Mouse (Mus musculus): Measurements from ENCODE around the gene Rassf7. TPM values are rescaled to one million over a fixed set of nuclear protein-coding genes. Genes with fewer than 3 reads are reported as not detected.

Rassf7 gene
- polyA plus RNA-seq, 1 experiment from 2014 or later = 38.8 TPM

DNA sequence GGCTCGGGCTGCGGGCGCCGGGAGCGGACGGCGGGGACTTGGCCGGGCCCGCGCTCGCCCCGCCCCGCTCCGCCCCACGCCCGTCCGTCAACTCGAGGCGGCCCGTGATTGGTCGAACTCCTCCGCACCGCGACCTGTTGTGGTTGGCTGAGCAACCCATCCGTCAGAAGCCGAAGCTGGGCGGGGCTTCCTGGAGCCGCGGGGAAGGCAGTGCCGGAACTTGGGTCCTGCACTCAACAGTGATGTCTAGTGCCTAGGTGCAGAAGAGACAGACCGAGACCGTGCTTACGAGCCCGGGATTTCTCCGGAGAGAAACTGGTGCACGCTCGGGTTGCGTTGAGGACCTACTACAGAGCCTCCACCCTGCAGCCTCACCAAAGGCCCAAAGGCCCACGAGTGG lies 21.7 kb upstream of the Rassf7 start, which contains the start of the genes Hras and Lrrc56:
TSS of gene Hras (minus strand) at position 58 of the 400 bp plus-strand sequence.
TSS of gene Lrrc56 (plus strand) at position 210 of the 400 bp plus-strand sequence.
- Histone ChIP-seq H3K9me3 (ENCODE audit: control insufficient read depth, low read length) (no peaks in the 10 kb centered on the region), H3K27me3 (ENCODE audit: control insufficient read depth, insufficient read depth, low read length) (no peaks in the 10 kb centered on the region), H3K36me3 (ENCODE audit: control insufficient read depth, insufficient read depth, low read length) (peaks cover 18% of the 10 kb centered on the region), H3K4me3 (ENCODE audit: low read depth, low read length) (peak within 1 kb of the TSS; percentile 89), H3K4me1 (ENCODE audit: control insufficient read depth, insufficient read depth, low read length) (peaks cover 8% of the 10 kb centered on the region), H3K9ac (ENCODE audit: low read length) (peak within 1 kb of the TSS; percentile 85), H3K27ac (replicated peaks; ENCODE audit: low read depth, low read length) (peak within 1 kb of the TSS; percentile 33; the same call in 1 of the 2 replicates), H3K4me2 (ENCODE audit: low read depth, severe bottlenecking) (peak within 1 kb of the TSS; percentile 92)
- ATAC-seq (ENCODE audit: insufficient number of reproducible peaks, low FRiP score, low TSS enrichment, low read depth) = peak; percentile 86
- DNase-seq (ENCODE audit: low spot score) = peak; percentile 99
- under 1% methylated on average over 37 of the region's 39 CpGs for WGBS

DNA sequence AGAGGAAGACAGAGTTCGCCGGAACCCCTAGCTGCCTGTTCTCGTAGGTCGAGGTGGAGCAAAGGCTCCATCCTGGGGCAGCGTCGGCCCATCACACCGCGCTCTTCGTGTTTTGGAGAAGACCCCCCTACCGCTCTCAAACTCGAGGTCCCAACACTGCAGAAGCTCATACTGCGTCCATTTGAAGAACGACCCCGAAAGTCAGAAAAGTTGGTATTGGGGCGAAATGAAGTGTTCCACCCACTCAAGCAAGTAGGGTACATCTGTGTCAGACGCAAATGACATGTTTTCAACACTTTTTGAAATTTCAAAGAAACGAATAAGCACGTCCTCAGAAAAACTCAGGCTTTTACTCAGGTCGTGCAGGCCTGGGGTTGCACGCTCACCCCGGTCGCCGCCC lies 21.3 kb upstream of the Rassf7 start:
- DNase-seq (ENCODE audit: low spot score) (no peak), ATAC-seq (ENCODE audit: insufficient number of reproducible peaks, low FRiP score, low TSS enrichment, low read depth) (no peak)
- Histone ChIP-seq H3K36me3 (ENCODE audit: control insufficient read depth, insufficient read depth, low read length) (peaks cover 18% of the 10 kb centered on the region), H3K4me3 (ENCODE audit: low read depth, low read length) (peak overlapping the region; percentile 89), H3K27me3 (ENCODE audit: control insufficient read depth, insufficient read depth, low read length) (no peaks in the 10 kb centered on the region), H3K4me1 (ENCODE audit: control insufficient read depth, insufficient read depth, low read length) (peaks cover 8% of the 10 kb centered on the region), H3K4me2 (ENCODE audit: low read depth, severe bottlenecking) (peak overlapping the region; percentile 92), H3K9ac (ENCODE audit: low read length) (peak overlapping the region; percentile 32; the same call in 1 of the 2 replicates), H3K9me3 (ENCODE audit: control insufficient read depth, low read length) (no peaks in the 10 kb centered on the region), H3K27ac (replicated peaks; ENCODE audit: low read depth, low read length) (no peak overlapping the region; the same call in 1 of the 2 replicates)
- under 1% methylated on average over 23 of the region's 23 CpGs for WGBS

DNA sequence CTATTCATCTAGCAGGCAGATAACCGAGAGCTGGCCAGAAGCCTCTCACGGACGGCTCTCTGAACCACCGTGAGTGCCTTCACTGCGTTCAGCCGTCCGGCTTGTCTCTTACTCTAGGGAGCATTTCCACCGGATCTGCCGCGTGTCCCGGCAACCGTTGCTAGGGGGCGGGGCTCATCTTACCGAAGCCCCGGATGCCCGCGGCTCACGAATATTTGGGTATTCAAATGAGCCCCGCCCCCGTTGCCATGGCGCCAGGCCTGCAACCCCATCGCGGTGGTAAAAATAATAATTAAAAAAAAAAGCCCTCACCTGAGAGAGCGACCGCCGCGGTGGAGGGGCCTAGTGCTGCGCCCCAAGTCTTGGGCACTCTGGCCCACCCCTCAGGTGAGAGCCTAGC lies 20.8 kb upstream of the Rassf7 start:
- H3K4me1 ChIP-seq (ENCODE audit: control insufficient read depth, insufficient read depth, low read length) = peaks cover 8% of the 10 kb centered on the region
- H3K9ac ChIP-seq (ENCODE audit: low read length) = peak overlapping the region; percentile 32; the same call in 1 of the 2 replicates
- H3K27ac ChIP-seq (replicated peaks; ENCODE audit: low read depth, low read length) = no peak overlapping the region; the same call in none of the 2 replicates
- peak; percentile 32; the same call in 1 of the 2 replicates for ATAC-seq (ENCODE audit: insufficient number of reproducible peaks, low FRiP score, low TSS enrichment, low read depth)
- WGBS = under 1% methylated on average over 28 of the region's 28 CpGs
- peak overlapping the region; percentile 92 for H3K4me2 ChIP-seq (ENCODE audit: low read depth, severe bottlenecking)
- no peaks in the 10 kb centered on the region for H3K9me3 ChIP-seq (ENCODE audit: control insufficient read depth, low read length)
- H3K27me3 ChIP-seq (ENCODE audit: control insufficient read depth, insufficient read depth, low read length) = no peaks in the 10 kb centered on the region
- peaks cover 16% of the 10 kb centered on the region for H3K36me3 ChIP-seq (ENCODE audit: control insufficient read depth, insufficient read depth, low read length)
- peak overlapping the region; percentile 89 for H3K4me3 ChIP-seq (ENCODE audit: low read depth, low read length)
- peak; percentile 98 for DNase-seq (ENCODE audit: low spot score)

DNA sequence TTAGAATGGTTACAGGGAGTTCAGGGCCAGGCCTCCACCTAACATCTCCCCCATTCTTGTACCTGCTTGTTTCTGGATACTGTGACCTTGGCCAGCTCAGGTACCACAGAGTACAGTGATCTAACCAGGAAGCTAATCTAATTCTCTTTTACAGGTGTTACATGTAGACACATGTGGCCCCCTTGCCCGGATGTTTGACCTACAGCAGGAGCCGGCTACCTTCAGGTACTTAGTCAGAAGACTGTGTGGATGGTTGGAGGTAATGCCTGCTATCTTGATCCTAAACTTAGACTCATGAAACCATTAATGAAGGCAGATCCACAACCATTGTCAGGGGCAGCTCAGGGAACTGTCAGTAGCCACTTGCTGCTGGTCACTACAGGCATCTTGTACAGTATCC lies 19.9 kb upstream of the Rassf7 start:
- Histone ChIP-seq H3K4me1 (ENCODE audit: control insufficient read depth, insufficient read depth, low read length) (peaks cover 8% of the 10 kb centered on the region), H3K27me3 (ENCODE audit: control insufficient read depth, insufficient read depth, low read length) (no peaks in the 10 kb centered on the region), H3K4me3 (ENCODE audit: low read depth, low read length) (no peak overlapping the region), H3K9me3 (ENCODE audit: control insufficient read depth, low read length) (no peaks in the 10 kb centered on the region), H3K9ac (ENCODE audit: low read length) (no peak overlapping the region), H3K27ac (replicated peaks; ENCODE audit: low read depth, low read length) (no peak overlapping the region), H3K4me2 (ENCODE audit: low read depth, severe bottlenecking) (peak overlapping the region; percentile 92; the same call in 1 of the 2 replicates), H3K36me3 (ENCODE audit: control insufficient read depth, insufficient read depth, low read length) (peaks cover 8% of the 10 kb centered on the region)
- 97% methylated on average over 2 of the region's 2 CpGs for WGBS
- DNase-seq (ENCODE audit: low spot score) (no peak), ATAC-seq (ENCODE audit: insufficient number of reproducible peaks, low FRiP score, low TSS enrichment, low read depth) (no peak)

DNA sequence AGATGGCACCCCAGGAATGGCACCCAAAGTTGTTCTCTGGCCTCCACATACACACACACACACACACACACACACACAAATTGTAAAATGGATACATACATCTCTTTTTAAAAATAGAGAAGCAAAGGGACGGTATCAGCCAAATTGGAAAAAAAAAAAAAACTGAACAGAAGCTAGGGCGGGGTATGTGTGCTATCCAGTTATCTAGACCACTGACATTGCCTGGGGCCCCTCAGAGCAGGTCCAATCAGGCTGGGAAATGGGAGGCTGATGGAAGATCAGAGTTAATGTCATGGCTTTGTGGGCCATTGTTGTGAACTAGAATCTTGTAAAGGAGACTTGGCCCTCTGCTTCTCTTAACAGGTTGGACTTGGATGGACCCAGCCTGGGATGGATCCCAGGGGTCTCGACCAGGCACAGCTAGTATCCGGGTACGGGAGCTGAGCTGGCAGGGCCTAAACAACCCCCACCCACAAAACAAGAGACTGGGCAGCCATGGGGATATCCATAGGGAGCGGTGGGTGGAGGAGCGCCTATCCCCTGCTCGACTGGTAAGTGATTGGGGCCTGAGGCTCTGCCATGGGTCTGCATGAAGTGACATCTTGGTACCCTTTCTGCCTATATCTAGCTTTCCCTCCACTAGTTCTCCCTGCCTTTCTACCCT lies 18.9 kb upstream of the Rassf7 start:
- no peak overlapping the region for H3K27ac ChIP-seq (replicated peaks; ENCODE audit: low read depth, low read length)
- no peak overlapping the region for H3K4me3 ChIP-seq (ENCODE audit: low read depth, low read length)
- H3K4me1 ChIP-seq (ENCODE audit: control insufficient read depth, insufficient read depth, low read length) = peaks cover 8% of the 10 kb centered on the region
- 86% methylated on average over 8 of the region's 8 CpGs for WGBS
- no peak overlapping the region for H3K9ac ChIP-seq (ENCODE audit: low read length)
- H3K9me3 ChIP-seq (ENCODE audit: control insufficient read depth, low read length) = no peaks in the 10 kb centered on the region
- H3K36me3 ChIP-seq (ENCODE audit: control insufficient read depth, insufficient read depth, low read length) = peaks cover 3% of the 10 kb centered on the region; the same call in 1 of the 2 replicates
- no peak for DNase-seq (ENCODE audit: low spot score)
- H3K27me3 ChIP-seq (ENCODE audit: control insufficient read depth, insufficient read depth, low read length) = no peaks in the 10 kb centered on the region
- H3K4me2 ChIP-seq (ENCODE audit: low read depth, severe bottlenecking) = no peak overlapping the region
- no peak for ATAC-seq (ENCODE audit: insufficient number of reproducible peaks, low FRiP score, low TSS enrichment, low read depth)

DNA sequence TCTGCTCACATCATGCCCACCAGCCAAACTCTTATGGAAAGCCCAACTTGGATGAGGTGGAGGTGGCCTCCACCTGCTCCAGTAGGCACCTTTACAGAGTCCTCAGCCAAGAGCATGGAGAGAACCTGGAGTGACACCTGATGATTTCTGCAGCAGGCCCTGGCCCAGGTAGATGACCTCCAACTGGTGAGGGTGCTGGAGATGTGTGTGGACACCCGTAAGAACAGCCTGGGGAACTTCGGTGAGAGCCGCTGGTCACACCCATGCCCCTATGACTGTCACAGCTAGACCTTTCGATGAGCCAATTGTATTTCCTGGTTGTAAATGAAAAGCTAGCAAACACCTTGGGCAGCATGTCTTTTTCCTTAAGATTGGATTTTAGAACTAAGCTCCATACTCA lies 17.5 kb upstream of the Rassf7 start:
- WGBS = 95% methylated on average over 4 of the region's 4 CpGs
- no peak for DNase-seq (ENCODE audit: low spot score)

DNA sequence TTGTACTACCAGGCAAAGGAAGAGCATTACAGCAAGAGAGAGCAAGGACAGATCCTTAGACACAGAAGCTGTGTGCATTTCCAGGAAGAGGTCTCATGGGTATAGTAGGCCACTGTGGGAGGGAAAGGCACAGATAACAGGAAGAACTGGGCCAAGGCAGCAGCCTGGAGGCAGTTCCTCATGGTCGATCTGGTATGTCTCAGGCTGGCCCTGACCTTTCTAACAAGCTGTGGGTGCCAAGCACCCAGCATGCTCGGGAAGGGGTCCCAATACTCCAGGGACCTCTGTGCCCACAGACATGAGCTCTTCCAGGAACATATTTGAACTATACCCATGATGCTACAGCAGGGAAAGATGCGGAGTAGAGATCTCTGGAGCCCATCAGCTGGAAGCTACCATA lies 11.1 kb upstream of the Rassf7 start:
- H3K4me1 ChIP-seq (ENCODE audit: control insufficient read depth, insufficient read depth, low read length) = no peaks in the 10 kb centered on the region
- no peak overlapping the region for H3K4me2 ChIP-seq (ENCODE audit: low read depth, severe bottlenecking)
- no peak overlapping the region for H3K9ac ChIP-seq (ENCODE audit: low read length)
- H3K27me3 ChIP-seq (ENCODE audit: control insufficient read depth, insufficient read depth, low read length) = no peaks in the 10 kb centered on the region
- DNase-seq (ENCODE audit: low spot score) = no peak
- WGBS = 87% methylated on average over 3 of the region's 3 CpGs
- no peaks in the 10 kb centered on the region for H3K36me3 ChIP-seq (ENCODE audit: control insufficient read depth, insufficient read depth, low read length)
- no peak overlapping the region for H3K27ac ChIP-seq (replicated peaks; ENCODE audit: low read depth, low read length)
- no peak overlapping the region for H3K4me3 ChIP-seq (ENCODE audit: low read depth, low read length)
- no peak for ATAC-seq (ENCODE audit: insufficient number of reproducible peaks, low FRiP score, low TSS enrichment, low read depth)
- no peaks in the 10 kb centered on the region for H3K9me3 ChIP-seq (ENCODE audit: control insufficient read depth, low read length)

More for the DNA sequence above, 17.5 kb upstream of the Rassf7 start:
- H3K9me3 ChIP-seq (ENCODE audit: control insufficient read depth, low read length) = no peaks in the 10 kb centered on the region
- H3K27me3 ChIP-seq (ENCODE audit: control insufficient read depth, insufficient read depth, low read length) = no peaks in the 10 kb centered on the region
- H3K4me3 ChIP-seq (ENCODE audit: low read depth, low read length) = no peak overlapping the region
- no peak overlapping the region for H3K4me2 ChIP-seq (ENCODE audit: low read depth, severe bottlenecking)
- ATAC-seq (ENCODE audit: insufficient number of reproducible peaks, low FRiP score, low TSS enrichment, low read depth) = no peak
- H3K4me1 ChIP-seq (ENCODE audit: control insufficient read depth, insufficient read depth, low read length) = peaks cover 2% of the 10 kb centered on the region; the same call in 1 of the 2 replicates
- H3K36me3 ChIP-seq (ENCODE audit: control insufficient read depth, insufficient read depth, low read length) = no peaks in the 10 kb centered on the region
- H3K27ac ChIP-seq (replicated peaks; ENCODE audit: low read depth, low read length) = no peak overlapping the region
- H3K9ac ChIP-seq (ENCODE audit: low read length) = no peak overlapping the region

DNA sequence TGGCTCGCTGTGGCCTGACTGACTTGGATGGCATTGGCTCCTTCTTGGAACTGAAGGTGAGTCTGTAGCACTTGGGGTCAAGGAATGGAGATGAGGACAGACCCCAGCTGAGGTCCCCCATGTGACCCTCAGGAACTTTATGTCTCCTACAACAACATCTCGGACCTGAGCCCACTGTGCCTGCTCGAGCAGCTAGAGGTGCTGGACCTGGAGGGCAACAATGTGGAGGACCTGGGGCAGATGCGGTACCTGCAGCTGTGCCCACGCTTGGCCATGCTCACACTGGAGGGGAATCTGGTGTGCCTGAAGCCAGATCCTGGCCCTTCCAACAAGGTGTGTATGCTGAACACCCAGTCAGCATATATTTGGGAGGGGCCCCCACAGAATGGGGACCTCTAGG lies 10.2 kb upstream of the Rassf7 start:
- Histone ChIP-seq H3K36me3 (ENCODE audit: control insufficient read depth, insufficient read depth, low read length) (no peaks in the 10 kb centered on the region), H3K4me2 (ENCODE audit: low read depth, severe bottlenecking) (no peak overlapping the region), H3K27me3 (ENCODE audit: control insufficient read depth, insufficient read depth, low read length) (no peaks in the 10 kb centered on the region), H3K4me3 (ENCODE audit: low read depth, low read length) (no peak overlapping the region), H3K9ac (ENCODE audit: low read length) (no peak overlapping the region), H3K9me3 (ENCODE audit: control insufficient read depth, low read length) (no peaks in the 10 kb centered on the region), H3K27ac (replicated peaks; ENCODE audit: low read depth, low read length) (no peak overlapping the region), H3K4me1 (ENCODE audit: control insufficient read depth, insufficient read depth, low read length) (no peaks in the 10 kb centered on the region)
- DNase-seq (ENCODE audit: low spot score) = no peak
- no peak for ATAC-seq (ENCODE audit: insufficient number of reproducible peaks, low FRiP score, low TSS enrichment, low read depth)
- 90% methylated on average over 5 of the region's 5 CpGs for WGBS

Measured in limb, embryonic 11.5 days (tissue).